Mouse (Mus musculus) frontal cortex, adult (tissue): ENCODE results near the gene Ccnj.

Experiments
- ATAC-seq: cut with Nextera tagmentation; 2 replicates; pipeline ENCODE4 v1.9.2; 2017; ENCODE audit warnings: mild to moderate bottlenecking, moderate library complexity, mixed read lengths; ENCODE audit not compliant: low TSS enrichment

The Ccnj gene

DNA sequence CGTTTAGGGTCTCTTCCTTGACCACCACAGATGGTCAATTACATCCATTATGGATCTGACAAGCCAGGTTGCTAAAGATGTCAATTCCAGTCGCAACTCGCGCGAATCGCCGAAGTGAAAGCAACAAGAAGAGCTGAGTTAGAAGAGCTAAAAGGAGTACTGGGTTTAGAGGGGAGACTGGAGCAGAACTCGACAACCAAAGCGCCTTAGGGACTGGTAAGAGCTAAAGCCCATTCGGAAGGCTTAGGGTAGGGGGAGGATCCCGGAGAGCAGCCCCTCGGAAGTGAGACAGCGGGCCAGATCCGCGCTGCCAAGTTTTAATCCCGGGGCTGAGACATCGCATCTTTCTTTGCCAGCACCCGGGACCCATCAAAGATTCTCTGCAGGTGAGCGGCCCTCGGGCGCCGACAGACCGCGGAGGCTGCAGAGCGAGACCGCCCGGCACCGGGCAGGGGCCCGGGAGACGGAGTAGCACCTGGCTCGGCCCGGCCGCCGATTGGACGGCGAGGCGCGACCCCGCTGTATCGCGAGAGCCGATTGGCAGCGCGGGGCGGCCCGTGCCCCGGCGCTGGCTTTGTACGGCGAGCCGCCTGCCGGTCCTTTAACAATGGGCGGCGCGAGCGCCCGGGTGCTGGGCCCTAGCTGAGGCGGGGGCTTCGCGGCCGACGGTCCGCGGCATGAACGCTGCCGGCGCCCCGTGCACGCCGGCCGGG lies at the start of gene Ccnj:
Ccnj (plus strand) TSS at position 577 of the 713 bp plus-strand sequence.
- ATAC-seq = peak; percentile 99

DNA sequence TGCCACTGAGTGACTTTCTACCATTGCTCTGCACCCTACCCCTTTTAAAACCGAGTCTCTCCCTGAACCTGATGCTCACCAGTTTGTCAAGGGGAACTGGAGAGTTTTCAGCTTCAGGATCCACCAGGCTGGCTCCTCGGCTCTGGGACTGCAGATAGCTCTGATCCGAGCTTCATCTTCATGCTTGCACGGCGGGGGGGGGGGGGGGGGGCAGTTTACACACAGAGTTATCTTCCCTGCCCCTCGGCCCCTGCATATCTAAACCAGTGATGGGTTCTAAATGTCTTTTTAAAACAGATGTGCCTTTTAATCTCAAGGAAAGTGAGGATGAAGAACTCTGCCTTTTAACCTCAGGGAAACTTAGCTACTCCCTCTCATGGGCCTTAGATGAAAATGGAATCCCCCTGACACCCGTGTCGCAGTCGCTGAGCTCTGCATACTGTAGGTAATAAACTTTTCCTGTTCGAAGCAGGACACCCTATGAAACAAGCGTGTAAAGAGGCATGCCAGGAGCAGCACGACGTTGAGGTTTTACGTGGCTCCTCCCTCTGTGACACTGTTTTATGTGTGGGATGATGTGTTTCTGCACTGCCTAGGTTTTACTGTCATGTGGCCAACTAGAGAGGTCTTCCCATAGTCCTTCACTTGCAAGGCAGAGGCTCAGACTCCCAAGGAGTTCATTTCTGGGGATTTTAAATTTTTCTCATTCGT lies 42.9 kb upstream of the Ccnj start:
- no peak for ATAC-seq

DNA sequence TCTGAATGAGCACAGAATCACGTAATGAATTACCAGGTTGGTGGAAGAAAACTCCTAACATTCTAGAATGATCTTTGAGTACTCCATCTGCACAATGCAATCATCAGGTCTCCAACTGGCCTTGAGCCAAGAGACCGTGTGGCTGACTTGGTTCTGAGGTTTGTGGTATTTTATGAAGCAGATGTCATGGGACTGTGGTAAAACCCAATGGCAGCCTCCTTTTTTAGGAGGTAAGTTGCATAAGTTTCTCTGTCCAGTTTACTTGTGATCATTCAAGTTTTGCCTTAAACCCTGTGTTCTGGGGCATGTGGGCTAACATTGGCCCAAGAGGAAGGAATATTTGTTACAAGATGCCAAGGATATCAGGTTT lies 42.4 kb upstream of the Ccnj start:
- no peak for ATAC-seq

DNA sequence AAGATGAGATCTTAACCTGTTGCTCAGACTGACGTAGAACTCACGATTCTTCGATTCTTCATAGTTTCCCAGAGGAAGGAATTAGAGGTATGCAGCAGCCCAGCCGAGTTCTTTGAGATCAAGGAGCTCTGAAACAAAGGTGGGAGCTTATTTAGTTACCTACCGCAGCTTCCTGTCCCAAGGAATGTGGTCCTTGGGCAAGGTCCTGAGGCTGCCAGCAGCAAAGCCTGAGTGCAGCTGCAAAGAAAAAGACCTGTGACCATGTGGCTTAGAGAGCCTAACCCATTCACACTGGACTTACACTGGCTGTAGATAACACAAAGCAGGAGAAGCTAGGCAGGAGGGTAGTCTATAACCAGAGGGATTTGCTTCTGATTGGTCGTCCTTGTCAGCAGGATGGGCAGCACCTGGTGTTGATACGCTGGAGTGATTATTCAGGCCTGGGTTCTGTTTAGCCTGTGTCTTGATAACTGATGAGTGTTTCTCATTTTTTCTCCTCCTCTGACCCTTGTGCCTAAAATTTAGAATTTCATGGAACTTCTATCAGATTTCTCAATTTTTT lies 25.8 kb upstream of the Ccnj start:
- no peak for ATAC-seq

DNA sequence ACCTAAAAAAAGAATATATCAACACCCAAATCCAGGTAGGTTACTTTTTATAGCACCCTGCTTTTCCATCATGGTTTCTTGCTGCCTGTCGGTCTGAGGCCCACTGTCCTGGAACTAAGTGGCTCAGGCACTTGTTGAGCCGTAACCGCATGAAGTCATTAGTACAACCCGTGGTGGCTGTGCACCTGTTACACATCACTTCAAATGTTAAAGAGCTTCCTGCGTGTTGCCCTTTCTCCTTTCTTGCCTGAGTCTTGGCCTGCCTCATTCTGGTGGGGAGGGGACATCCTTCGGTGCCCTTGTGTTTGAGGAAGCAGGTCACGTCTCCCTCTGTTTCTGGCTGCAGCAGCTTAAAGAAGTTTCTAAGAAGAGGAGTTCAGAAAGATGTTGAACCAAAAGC lies 21.2 kb upstream of the Ccnj start:
- no peak for ATAC-seq

DNA sequence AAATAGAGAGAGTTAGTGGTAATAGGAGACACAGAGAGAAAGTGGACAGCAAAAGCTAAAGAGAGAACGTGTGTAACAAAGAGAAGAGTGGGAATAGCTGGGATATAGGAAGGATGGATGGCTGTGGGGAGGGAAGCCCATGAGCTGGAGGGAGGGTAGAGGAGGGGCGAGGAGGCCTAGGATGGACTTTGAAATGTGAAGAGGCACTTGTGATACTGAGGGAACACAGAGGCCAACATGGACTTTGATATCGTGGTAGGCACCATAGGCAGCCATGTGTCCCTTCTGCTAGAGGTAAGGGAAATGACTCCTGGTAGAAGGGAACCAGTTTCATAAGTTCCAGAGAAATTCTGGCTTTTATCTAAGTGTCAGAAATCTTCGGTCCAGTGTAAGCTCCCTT lies 19.2 kb upstream of the Ccnj start:
- no peak for ATAC-seq

DNA sequence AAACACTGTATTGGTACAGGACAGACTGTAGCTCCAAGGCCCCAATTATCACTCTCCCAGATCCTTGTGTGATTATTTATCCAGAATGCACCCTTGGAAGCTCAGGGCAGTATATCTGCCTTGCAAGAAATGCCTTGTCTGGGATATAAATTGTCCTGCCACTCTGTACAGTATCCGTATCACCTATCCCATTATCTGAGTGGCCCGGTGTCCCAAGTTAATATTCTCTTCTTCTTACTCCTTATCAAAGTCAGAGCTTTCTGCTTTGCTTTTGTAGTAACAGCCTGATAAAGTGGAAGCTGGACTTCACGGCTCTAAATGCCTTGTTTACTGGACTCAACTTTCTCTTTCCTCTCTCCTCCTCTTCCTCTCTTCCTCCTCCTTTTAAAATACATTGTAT lies 18.3 kb upstream of the Ccnj start:
- ATAC-seq = no peak

DNA sequence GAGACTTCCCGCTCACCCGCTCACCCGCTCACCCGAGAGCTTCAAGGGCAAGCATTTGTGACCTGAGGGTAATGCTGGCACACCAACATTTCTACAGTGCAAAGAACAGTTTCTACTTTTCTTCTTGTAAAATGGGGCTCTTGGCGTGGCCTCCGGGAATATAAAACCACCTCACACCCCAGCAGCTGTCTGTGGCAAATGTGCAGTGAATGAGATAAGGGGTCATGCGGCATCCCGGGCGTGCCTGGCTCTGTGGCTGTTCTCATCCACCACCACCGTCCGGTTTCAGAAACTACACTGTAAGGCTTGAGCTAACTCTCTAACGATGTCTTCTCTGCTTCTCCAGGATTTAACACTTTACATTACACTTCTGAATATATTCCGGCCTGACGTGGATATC lies 17.7 kb upstream of the Ccnj start:
- no peak for ATAC-seq

DNA sequence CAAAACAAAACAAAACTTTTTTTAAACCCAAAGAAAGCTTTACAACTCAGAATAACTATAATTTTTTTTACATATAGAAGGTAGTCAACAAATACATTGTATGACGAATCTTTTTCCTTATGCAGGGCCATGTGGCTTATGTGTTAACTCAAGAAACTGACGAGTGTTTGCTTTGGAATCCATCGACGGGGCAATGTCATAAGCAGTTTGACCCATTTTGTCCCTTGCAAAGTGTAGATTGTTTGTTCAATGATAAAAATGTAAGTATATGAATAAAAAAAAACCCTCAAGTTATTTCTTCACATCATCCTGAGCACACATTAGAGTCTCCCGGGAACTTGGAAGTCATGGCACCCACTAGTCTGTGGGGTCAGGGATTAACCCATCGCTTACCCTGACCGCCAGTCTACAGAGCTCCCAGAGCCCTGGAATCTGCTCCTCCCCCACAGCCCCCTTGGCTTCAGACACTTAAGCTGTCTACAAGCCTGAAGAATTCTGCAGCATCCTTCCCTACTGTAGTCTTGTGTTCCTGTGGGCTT lies 15.4 kb upstream of the Ccnj start:
- ATAC-seq = no peak

DNA sequence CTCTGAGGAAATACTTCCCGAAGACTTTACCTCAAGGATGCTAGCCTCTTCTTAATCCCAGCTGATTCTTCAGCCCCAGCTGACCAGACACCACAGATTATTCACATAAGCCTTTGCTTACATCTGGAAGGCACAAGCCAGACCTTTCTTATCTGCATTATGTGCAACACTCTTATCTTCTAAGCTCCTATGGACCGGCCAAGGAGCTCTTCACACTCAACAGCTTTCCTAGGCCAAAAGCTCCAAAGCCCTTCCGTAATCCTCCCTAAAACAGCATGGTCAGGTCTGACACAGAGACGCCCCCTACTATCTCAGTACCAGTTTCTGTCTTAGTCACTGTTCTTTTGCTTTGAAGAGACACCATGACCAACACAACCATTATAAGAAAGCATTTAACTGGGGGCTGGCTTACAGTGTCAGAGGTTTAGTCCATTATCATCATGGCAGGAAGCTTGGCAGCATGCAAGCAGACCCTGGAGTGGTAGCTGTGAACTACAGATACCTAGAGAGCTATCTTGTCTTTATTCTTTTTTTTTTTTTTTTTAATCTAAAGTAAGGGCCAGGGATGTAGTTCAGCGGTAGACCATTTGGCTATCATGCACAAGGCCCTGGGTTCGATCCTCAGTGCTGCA lies 13.1 kb upstream of the Ccnj start:
- ATAC-seq = no peak

DNA sequence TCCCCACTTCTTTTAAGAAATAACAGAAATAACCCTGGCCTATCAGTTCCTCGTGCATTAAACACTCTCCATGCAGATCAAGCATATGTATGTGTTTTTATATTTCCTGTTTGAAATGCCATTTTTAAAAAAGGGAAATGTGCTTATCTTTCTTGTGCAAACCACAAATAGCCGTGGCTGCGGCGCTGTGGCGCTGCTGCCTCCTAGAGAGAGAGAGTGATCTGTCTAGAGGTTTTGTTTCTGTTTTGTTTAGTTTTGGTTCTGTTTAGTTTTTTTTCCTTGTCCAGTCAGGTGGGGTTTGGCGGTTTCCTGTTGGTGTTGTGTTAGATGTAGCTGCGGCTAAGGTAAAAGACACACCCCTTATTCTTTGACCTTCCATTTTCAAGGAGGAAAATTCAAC lies 12.3 kb upstream of the Ccnj start:
- ATAC-seq = no peak

DNA sequence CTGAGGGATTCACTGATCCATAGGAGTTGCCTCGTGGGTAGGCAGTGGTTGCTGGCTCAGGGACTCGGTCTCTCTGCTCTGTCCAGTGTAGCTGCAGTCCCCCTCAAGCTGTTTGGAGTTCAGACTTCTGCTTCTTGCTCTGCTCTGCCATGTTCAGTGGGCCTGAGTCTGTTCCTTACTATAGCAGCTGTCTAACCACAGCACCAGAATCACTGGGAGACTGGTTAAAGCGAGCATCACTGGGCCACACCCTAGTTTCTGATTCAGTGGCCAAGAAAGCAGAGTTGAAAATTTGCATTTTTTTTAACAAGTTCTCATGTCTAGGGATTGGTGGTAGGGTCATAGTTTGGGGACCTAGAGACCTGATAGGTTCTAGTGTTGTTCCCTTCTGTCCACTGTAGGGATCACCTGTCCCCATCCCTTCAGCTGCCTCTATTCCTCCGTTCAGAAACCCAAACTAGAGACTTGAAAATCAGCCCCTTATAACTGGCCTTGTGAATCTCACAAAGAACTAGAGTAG lies 9.7 kb upstream of the Ccnj start:
- ATAC-seq = no peak

DNA sequence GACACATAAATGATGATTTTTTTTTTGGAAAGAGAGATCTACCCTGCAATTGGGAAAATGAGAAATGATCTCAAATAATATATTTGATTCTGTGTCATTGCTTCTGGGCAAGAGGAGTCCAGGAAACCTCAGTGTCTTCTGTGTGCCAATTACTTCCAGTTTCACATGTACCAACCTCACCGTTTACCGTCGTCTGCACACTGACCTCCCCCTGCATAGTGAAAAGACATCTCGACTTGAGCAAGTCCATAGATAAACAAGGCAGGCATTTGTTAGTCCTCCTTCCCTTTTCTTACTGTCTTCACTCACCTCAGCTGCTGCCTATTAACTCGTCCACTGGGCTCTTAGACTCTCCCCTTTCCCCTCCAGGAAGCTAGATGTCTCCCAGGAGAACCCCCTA lies 5.4 kb upstream of the Ccnj start:
- ATAC-seq = no peak

DNA sequence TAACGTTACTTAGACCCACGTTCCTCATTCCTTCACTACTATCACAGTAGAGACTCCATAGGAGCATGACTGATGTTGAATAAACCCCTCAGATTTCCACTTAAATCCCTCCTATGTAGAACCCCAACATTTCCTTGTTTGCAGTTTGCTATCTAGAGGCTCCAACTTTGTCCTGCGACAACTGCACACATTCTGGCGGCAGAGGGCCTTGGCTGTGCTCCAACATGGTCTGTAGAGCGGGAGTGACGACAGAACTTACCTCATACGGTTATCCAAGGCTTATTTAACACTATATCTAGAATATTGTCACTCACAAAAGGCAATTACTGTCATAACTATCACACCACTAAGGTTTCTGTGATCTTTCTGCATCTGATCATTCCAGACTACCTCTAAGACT lies 4.3 kb upstream of the Ccnj start:
- ATAC-seq = no peak

DNA sequence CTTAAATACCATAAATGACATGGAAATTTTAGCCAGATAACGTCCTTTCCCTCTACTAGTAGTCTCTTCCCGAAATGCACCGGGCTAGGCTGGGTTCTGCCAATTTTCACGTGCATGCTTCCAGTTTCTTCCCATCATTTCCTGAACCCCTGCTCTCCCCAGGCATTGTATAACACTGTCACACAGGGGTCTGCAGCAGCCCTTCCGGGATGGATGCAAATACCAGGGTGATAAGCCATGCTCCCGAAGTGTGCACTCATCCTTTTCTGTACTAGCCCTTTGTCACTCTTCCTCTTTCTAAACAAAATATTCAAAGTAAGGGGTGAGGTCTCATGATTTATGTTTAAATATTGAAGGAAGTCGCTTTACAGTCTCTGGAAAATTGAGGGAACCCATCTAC lies 881 bp upstream of the Ccnj start:
- ATAC-seq = no peak

DNA sequence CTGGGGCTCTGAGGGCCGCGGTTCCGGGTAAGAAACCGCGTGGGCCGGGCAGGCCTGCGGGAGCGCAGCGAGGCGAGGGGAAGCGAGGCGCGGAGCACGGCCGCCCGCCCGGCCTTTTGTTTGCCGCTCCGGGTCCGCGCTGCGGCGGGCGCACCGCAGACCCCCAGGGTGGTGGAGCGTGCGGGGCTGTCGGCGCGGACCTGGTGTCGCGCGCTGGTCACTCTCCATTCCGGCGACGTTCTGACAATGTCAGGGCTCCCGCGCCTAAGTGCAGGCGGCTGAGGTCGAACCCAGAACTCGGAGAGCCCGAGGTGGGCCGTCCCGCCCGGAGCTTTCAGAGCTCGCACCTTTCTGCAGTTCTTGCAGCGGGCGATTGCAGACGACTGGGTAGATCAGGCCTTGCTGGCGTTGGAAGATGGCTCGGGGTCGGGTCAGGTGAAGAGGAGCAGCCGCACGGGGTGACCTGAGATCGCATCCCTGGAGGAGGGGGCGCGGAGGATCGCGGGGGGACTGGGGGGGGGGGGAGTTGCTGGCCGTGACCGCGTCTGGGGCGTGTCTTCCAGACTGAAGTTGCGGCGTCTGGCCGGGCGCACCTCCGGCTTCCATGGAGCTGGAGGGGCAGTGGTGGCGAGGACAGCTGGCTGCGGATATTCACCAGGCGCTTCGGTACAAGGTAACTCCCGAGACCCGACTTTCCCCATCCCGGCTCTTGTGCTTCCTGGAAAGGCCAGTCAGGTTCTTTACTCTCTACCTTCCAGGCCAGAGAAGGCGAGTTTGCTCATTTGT lies 530 bp downstream of the Ccnj start:
- peak; percentile 65; the same call in 1 of the 2 replicates for ATAC-seq

DNA sequence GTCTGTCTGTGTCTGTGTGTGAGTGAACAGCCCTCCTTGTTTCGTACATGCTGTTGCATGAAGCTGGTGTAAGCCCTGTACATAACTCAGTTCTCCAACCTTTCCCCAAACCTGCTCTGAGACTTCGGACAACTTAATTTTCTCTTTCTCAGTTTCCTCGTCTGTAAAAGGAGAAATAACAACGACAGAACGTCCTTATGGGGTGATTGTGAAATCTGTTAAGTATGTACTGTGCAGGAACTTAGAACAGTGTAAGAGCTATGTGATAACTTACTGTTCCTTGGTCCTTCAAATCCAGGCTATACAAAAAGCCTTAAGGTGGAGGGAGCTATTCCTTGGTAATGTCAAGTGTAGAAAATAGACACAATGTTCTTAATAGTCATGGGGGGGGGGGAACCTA lies 1.3 kb downstream of the Ccnj start:
- no peak for ATAC-seq

DNA sequence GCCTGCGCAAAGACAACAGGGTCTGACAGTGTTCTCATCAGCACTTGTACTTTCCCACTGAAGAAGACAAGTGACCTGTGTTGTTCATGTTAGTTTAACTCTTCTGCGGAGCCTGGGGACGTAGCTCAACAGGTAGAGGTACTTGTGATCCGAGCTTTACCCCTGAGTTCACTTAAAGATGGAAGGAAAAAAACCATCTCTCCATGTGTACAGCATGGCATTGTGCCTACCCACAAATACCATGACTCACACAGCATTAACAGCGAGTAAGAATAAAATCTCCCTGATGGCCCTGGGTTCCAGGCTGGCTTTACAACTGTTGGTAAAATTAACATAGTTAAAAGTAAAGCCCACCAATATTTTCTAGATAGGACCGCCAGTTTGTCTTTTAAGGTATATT lies 3.4 kb downstream of the Ccnj start:
- ATAC-seq = no peak

DNA sequence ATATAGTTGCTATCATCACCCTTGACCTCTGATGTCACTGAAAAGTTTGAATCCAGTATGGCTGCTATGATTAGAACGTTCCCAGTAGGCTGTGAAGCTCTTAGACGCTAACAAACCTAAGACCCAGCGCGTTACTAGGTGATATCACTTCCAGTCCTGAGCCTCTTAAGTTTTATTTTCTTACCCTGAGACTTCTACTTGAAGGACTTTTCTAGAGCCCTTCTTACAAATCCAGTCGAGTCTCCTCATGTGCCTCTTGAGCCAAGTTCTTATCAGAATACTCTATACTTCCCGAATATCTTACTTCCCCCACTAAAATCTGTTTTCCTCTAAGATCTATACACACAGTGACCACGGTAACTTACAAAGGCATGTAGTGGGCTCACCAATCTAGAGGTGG lies 7.1 kb downstream of the Ccnj start:
- ATAC-seq = no peak

DNA sequence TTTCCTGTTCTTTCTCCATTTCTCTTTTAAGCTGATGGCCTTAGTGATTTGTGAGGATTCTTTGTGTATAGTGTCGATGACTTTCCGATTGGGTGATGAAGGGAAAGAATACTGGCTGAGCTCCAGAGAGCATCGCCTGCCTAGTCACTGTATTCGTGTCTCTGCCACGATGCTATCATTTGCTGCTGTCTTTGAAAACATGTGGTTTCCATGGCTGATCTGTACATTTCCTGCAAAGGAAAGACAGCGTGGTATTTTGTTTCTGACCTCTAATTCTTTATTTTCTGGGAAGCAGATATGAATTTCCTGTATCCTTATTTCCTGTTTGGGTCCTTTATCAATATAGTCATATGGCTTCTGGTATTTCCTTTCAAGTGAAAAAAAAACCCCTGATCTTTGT lies 9.2 kb downstream of the Ccnj start:
- ATAC-seq = no peak

DNA sequence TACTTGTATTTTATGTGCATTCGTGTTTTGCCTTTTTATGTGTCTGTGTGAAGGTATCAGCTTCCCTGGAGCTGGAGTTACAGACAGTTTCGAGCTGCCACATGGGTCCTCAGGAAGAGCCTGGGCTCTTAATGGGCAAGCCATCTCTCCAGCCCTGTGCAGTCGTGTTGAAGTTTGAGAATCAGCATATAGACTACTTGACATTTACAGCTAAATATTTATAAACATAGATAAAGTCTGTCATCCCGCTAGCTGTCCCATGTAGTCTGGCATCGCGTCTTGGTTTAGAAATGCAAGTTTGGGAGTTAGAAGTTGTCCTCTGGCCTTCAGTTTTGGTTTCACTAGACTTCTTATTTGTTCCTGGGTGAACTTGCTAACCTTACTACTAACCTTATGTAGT lies 10.0 kb downstream of the Ccnj start:
- ATAC-seq = no peak

DNA sequence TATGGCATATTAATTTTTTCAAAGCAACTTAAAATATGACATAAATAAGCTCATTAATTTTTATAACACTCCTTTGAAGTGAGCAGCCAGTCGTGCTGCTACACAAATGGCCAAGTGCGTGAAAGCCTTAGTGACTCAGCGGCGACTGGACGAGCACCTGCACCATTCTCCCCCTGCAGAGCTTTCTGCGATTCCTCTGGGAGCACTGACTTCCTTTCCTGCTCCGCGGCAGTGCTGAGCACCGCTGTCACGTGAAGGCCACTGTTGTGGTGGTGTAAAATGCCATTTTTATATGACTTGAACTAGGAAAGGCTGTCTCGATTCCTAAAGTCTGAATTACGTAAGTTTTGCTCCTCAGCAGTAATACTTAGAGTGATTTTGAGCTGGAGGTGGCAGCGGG lies 10.5 kb downstream of the Ccnj start:
- peak; percentile 38; the same call in 1 of the 2 replicates for ATAC-seq
